Mouse (Mus musculus) lung, postnatal 0 days (tissue): ENCODE data around the gene Tln1.
"Not testable (repeated sequence)": the region's sequence is repeated elsewhere in the genome, so short reads cannot be mapped to it uniquely, and the experiment has no call there.

Experiments
- CTCF ChIP-seq: IDR thresholded peaks from 2 replicates; pipeline ENCODE4 v1.5.1; 2016; ENCODE audit warnings: antibody characterized with exemption, mild to moderate bottlenecking
- EP300 ChIP-seq: IDR thresholded peaks from 2 replicates; pipeline ENCODE4 v1.6.1; 2016; ENCODE audit warnings: antibody characterized with exemption, mild to moderate bottlenecking, control low read depth

DNA sequence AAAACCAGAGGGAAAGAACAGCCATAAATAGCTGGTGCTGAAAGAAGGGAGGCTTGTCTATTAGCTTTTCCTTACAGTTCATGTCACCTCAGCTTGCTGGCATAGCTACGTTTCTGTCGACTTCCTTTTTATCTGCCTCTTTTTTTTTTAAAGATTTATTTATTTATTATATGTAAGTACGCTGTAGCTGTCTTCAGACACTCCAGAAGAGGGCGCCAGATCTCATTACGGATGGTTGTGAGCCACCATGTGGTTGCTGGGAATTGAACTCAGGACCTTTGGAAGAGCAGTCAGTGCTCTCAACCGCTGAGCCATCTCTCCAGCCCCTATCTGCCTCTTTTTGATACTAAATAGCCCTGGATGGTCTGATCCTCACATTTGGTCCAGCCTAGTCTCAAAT, 10.6 kb downstream of the Tln1 start:
- peak; percentile 17; the same call in 1 of the 2 replicates for TF ChIP-seq CTCF
- TF ChIP-seq EP300 = not testable (repeated sequence)
